Mouse (Mus musculus): ENCODE measurements around the gene Ece2. TPM values are rescaled to one million over a fixed set of nuclear protein-coding genes. Genes with fewer than 3 reads are reported as not detected.
A peak's percentile ranks its signal among the peaks of the same experiment; 100 is the strongest.

Ece2 gene
- polyA plus RNA-seq, 1 experiment from 2014 or later, result 7.1 TPM

GRCm38 (mm10) chr16:20695622-20696323 is 66.1 kb downstream of the Ece2 start:
- H3K4me1 ChIP-seq, result peaks cover 41% of the 10 kb centered on the region
- peaks cover 34% of the 10 kb centered on the region for H3K36me3 ChIP-seq (ENCODE audit: poor library complexity, severe bottlenecking)
- peak overlapping the region; percentile 72 for H3K9ac ChIP-seq
- peak overlapping the region; percentile 45 for H3K4me3 ChIP-seq
- no peaks in the 10 kb centered on the region for H3K9me3 ChIP-seq (replicated peaks)
- peak overlapping the region; percentile 82 for H3K4me2 ChIP-seq
- H3K27me3 ChIP-seq, result no peaks in the 10 kb centered on the region
- 1% methylated on average over 46 of the region's 46 CpGs for WGBS
- peak; percentile 82 for ATAC-seq
- peak overlapping the region; percentile 77 for H3K27ac ChIP-seq

MicroRNAs encoded within 50 kb of the gene (microRNA counts, 519-probe panel; counts per million panel counts)
- microRNA mmu-miR-1224, result 2,632 counts per million, percentile 62 among the panel's probes with 10 or more counts

Small RNA genes lying within 50 kb of the gene (microRNA-seq; reads per million reads assigned to microRNA genes)
- 2.4 reads per million for gene Mir1224

Other genes with a start within 250 kb of the Ece2 start
- 105 and 114 TPM in 2 replicates for gene Abcc5, start 203.4 kb upstream of the Ece2 start, polyA plus RNA-seq (2015; fragmentation: Nextera tagmentation; extraction: Ambion mirVana)
- 101 and 112 TPM in 2 replicates for gene Eif2b5, start 131.0 kb upstream of the Ece2 start, polyA plus RNA-seq (2015; fragmentation: Nextera tagmentation; extraction: Ambion mirVana)
- 31.4 and 35.4 TPM in 2 replicates for gene Dvl3, start 112.8 kb upstream of the Ece2 start, polyA plus RNA-seq (2015; fragmentation: Nextera tagmentation; extraction: Ambion mirVana)
- 970 and 989 TPM in 2 replicates for gene Ap2m1, start 94.3 kb upstream of the Ece2 start, polyA plus RNA-seq (2015; fragmentation: Nextera tagmentation; extraction: Ambion mirVana)
- gene Abcf3, start 81.3 kb upstream of the Ece2 start, polyA plus RNA-seq (2015; fragmentation: Nextera tagmentation; extraction: Ambion mirVana), result 75.3 TPM in 2 replicates
- 1.8 and 3.3 TPM in 2 replicates for gene Vwa5b2, start 40.4 kb upstream of the Ece2 start, polyA plus RNA-seq (2015; fragmentation: Nextera tagmentation; extraction: Ambion mirVana)
- gene Eef1akmt4, start 18.2 kb upstream of the Ece2 start, polyA plus RNA-seq (2015; fragmentation: Nextera tagmentation; extraction: Ambion mirVana), result 21.1 and 23.9 TPM in 2 replicates
- 0.32 TPM in 1 of 2 replicates, not detected in the other for gene Gm49333, start 18.2 kb upstream of the Ece2 start, polyA plus RNA-seq (2015; fragmentation: Nextera tagmentation; extraction: Ambion mirVana)
- gene Alg3, start 18.1 kb upstream of the Ece2 start, polyA plus RNA-seq (2015; fragmentation: Nextera tagmentation; extraction: Ambion mirVana), result 36.6 and 41.6 TPM in 2 replicates
- 9.6 and 10.9 TPM in 2 replicates for gene Camk2n2, start 8.5 kb upstream of the Ece2 start, polyA plus RNA-seq (2015; fragmentation: Nextera tagmentation; extraction: Ambion mirVana)
- gene Psmd2, start 21.8 kb downstream of the Ece2 start, polyA plus RNA-seq (2015; fragmentation: Nextera tagmentation; extraction: Ambion mirVana), result 388 and 416 TPM in 2 replicates
- gene Eif4g1, start 38.5 kb downstream of the Ece2 start, polyA plus RNA-seq (2015; fragmentation: Nextera tagmentation; extraction: Ambion mirVana), result 146 and 165 TPM in 2 replicates
- 32.5 and 35.4 TPM in 2 replicates for gene Fam131a, start 63.4 kb downstream of the Ece2 start, polyA plus RNA-seq (2015; fragmentation: Nextera tagmentation; extraction: Ambion mirVana)
- 101 and 104 TPM in 2 replicates for gene Polr2h, start 87.8 kb downstream of the Ece2 start, polyA plus RNA-seq (2015; fragmentation: Nextera tagmentation; extraction: Ambion mirVana)
- gene Clcn2, start 87.9 kb downstream of the Ece2 start, polyA plus RNA-seq (2015; fragmentation: Nextera tagmentation; extraction: Ambion mirVana), result 13.2 and 14.5 TPM in 2 replicates
- 1.8 and 2.8 TPM in 2 replicates for gene Chrd, start 103.3 kb downstream of the Ece2 start, polyA plus RNA-seq (2015; fragmentation: Nextera tagmentation; extraction: Ambion mirVana)
- 0.68 and 0.74 TPM in 2 replicates for gene Thpo, start 104.7 kb downstream of the Ece2 start, polyA plus RNA-seq (2015; fragmentation: Nextera tagmentation; extraction: Ambion mirVana)

All from forebrain, embryonic 13.5 days (tissue).